Mouse (Mus musculus): ENCODE data around the gene Camk1d.
"Not testable (repeated sequence)": the region's sequence is repeated elsewhere in the genome, so short reads cannot be mapped to it uniquely, and the experiment has no call there.

The Camk1d gene

DNA sequence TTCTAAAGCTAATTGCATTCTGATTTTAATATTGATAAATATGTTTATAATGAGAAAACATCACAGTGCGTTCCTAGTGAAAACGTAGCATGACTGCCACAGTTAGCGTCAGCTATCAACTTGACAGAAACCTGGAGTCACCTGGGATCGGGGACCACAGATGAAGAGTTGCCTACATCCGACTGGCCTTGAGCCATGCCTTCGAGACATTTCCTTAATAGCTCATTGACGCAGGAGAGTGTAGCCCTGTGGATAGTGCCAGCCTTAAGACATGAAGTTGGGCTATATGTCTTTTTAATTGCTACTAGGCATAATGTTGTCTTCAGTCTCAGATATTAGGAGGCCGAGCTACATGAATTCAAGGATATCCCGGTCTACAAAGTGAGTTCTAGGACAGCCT, 315.8 kb downstream of the Camk1d start:
- DNase-seq (ENCODE audit: low read depth, low spot score), result no peak

DNA sequence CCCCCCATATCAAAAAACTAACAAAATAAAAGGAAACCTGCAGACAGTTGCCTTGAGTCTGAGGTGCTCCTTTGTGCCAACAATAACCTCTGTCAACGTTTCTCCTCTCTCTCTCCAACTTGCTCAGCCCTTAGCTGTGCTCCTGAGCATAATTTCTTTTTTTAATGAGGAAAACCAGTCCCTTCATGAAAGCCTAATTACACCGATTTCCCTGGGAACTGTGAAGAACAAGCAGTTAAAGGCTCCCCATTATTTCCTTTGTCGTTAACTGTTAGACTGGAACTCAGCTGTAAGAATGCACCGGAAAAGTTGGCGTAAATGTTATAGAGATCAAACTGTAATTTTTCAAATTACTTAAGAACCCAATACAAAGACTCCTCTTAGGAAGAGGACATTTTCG, 316.3 kb downstream of the Camk1d start:
- no peak for DNase-seq (ENCODE audit: low read depth, low spot score)

DNA sequence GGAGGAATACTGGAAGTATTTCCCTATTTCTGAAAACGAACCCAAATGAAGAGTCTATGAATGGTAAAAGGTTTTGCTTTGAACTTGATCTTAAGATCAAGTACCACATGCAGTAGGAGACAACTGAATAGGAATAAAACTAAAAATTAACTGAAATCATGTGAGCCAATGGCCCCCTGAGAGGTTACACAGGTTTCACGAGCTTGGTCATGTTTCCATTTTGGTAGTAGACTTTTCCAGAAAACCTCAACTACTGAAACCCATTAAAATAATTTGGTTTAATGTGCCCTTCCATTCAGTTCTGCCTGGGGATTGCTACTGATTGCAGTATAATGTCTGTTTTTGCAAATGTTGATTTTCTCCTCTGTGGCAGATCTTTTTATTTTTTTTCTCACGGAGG, 316.8 kb downstream of the Camk1d start:
- DNase-seq (ENCODE audit: low read depth, low spot score), result no peak

DNA sequence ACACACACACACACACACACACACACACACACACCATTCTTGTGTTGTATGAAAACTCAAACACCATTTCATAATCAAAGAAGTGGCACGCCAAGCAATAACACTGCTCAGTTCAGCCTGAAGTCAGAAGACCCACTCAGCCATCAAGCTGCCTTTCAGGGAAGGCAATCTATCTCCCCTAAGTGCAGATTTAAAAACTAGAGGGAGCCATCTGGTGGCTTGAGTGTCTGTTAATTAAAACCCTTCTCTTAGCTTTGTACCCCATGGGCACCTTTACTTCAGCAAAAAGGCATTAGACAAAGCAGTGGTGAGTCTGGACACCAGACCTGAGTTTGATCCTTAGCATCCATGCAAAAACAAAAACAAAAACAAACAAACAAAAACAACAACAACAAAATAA, 317.9 kb downstream of the Camk1d start:
- no peak for DNase-seq (ENCODE audit: low read depth, low spot score)

DNA sequence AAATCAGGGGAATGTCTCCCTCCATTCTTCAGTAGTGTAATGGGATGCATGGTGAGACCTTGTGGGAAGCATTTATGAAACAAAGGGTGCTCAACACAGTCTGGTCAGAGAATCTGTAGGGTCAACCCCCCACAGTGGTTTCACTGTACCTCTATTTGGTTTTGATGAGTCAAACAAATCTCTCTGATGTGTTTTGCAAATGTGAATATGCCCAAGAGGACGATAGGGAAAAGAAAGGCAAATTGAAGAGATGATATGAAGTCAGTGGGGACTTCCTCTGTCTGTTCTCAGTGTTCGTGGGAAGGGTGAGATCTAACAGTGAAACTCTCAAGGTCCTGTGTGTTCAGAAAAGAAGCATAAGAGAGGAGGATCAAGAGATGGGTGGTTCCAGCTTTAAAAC, 318.4 kb downstream of the Camk1d start:
- DNase-seq (ENCODE audit: low read depth, low spot score), result no peak

DNA sequence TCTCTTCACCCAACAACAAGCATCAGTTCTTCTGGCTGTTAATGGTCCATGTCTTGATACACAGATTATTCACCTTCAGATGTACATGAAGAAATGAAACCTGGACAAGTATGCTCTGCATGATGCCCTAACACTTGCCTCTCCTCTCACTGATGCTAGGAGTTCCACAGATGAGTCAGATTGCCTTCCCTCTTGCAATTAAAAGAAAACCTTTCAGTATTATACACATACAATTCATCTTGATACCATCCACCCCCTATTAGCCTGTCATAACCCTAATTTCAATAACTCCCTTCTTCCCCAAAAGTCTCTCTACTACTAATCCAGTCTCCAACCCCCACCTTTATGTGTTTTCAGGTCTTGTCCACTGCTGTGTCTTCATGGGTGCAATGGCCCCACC, 321.4 kb downstream of the Camk1d start:
- no peak for DNase-seq (ENCODE audit: low read depth, low spot score)

DNA sequence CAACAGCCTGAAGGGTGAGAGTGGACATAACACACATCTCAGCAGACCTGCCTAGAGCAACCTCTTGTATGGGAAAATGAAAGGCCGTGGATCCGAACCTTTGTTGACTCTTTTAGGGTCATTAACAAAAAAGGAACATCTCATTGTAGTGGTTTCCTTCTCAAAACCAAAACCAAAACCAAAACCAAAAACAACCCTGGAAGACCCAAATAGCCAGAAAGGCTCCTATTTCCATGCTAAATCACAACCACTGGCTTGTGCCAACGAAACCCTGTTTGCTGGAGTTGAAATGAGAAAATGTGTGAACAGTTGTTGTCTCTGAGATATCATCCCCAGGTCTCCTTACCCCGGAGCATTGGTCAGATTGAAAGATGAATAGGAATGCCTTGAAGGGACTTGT, 321.8 kb downstream of the Camk1d start:
- DNase-seq (ENCODE audit: low read depth, low spot score), result no peak

DNA sequence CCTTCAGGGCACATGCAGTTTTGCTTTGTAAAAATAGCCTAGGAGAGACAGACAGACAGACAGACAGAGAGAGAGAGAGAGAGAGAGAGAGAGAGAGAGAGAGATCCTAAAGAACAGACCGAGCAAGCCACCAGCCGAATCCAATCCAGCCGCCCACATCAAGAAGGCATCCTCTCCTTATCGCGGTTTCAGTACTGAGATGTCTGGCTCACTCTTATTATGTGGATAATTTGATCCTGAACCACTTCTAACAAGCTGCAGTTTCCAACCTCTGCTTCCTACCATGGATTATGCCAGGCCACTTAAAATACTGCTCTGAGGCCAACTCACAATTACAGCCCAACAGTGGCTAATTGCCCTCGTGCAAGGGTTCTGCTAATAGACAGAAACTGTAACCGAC, 325.9 kb downstream of the Camk1d start:
- no peak for DNase-seq (ENCODE audit: low read depth, low spot score)

DNA sequence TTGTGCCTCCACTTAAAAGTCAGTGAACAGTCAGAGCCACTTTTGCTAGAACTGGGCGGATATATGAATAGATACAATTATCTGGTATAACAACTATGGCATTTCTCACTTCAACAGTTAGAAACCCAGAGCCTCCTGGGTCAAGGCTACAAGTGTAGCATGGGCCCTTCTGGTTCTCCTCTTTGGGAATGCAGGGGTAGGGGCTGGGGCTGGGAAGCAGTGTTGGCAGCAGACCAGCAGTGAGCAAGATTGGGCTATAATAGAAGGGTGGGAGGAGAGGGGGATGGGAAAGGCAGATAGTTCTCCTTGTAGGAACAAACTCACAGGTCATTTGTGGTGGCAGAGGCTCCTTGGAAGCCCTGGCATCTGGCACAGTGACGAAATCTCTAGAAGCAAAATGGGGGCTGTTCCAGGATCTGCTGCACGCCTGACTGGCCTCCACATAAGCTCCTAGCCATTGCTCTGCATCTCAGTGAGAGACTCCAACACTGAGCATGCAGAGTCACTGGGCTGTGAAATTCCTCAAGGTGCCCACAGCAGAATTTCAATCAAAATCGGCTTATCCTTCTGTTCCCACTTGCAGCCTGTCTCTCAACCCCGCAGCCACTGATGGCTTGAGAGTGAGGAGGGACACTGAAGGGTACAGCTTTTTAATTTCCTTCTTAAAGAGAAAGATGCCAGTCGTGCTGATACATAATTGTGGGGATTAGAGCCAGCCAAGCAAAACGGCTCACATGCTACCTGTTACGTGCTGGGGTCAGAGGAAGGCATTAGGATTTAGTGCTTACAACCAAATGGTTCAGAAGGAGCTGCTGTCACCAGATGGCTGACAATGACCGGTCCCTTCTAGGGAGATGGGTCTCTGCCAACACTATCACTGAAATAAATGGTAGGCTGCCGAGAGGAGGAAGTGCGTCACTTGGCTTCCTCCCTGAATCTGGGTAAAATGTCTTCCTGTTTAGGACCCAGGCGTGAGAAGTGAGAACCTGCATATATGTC, 332.3 kb downstream of the Camk1d start:
- DNase-seq (ENCODE audit: low read depth, low spot score), result no peak

DNA sequence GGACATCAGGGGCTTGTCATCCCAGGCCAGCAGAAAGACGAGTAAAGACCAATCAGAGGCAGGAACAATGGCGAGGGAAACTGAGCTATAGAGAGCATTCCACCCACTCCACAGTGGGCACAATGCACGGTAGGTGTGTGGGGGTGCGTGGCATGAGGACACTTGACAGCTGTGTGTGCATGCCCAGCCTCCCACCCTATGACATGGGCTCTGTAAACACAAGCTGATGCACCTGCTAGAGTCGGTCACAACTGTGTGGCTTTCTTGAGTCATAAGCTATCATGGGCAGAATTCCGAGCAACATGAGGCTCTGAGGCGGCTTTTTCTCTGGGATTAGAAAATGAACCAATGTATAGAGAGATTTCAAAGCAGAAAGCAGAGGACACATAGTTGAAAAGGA, 333.3 kb downstream of the Camk1d start:
- no peak for DNase-seq (ENCODE audit: low read depth, low spot score)

DNA sequence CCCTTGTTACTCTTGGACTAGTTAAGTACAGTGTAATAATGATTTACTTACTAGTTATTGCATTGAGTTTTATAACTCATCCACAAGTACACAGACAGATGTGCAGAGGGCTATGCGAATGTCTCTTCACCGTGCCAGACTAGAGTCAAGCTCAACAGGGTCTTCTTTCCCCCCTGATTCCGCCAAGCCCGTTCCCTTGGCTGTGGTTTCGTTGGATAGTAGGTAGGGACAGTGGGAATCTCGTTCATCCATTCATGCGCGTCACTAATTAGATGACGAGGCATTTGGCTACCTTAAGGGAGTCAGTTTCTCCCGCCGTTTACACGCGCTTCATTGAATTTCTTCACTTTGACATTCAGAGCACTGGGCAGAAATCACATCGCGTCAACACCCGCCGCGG, 335.4 kb downstream of the Camk1d start:
- not testable (repeated sequence) for DNase-seq (ENCODE audit: low read depth, low spot score)

DNA sequence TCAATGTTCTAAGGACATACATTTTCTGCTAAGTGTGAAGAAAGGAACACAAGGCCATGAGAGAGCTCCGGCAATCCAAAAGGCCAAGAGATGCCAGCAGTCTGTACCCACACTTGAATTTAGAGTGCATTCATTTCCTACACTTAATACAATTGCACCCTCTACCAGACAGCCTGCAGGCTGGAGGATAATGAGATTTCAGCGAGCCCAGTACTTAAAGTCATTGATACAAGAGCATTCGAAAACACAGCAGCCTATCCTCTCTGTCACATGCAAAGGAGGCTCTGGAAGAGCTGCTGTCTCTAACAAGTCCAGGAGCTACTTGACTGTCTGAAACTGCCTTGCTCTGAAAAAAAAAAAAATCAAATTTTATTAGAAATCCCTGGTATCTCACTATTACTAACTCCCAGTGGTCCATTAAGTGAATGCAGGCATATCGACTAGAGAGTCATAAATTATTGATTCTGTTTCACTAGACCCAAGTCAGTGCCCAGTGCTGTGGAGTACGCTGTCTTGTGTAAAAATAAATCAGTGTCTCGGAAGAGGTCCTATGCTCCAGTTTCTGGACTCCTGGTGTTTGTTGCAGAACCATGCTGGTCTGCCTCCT, 336.1 kb downstream of the Camk1d start:
- DNase-seq (ENCODE audit: low read depth, low spot score), result no peak

DNA sequence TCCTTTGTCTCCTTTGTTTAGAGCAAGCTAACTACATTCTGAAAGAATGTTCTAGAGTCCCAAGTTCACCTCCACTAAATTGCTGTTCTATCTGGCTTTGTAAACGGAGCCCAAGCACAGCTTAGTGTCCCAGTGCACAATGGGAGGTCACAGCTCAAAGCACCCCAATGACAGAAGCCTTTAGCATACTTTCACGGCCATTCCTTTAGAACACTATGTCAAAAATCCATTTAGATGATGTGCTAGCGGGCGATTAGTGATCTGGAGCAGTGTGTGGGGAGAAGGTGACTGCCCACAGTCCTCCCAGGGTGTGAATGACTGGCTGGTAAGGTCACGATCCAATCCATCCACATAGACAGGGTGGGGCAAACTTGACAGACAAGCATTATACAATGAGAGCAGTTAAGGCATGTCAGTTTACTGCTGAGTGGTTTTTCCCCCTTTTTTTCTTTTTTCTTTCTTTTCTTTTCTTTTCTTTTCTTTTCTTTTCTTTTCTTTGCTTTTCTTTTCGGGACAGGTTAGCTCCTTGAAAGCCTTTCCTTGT, 341.4 kb downstream of the Camk1d start:
- no peak for DNase-seq (ENCODE audit: low read depth, low spot score)

DNA sequence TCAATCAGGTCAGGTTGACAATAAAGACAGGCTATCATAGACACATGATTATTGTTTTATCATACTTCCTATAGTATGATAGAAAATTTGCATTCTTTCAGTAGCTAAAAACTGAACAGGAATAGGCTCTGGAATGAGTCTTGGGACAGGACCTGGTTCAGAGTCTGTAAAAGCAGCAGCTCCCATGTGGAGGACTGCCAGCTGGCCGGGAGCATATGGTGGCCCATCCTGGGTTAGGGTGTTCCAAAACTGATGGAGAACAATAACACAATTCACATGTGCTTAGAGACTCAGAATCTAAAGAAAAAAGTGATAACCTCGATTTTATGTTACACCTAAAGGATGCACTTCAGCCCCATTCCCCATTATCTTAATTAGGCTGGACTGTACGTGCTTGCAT, 343.0 kb downstream of the Camk1d start:
- no peak for DNase-seq (ENCODE audit: low read depth, low spot score)

DNA sequence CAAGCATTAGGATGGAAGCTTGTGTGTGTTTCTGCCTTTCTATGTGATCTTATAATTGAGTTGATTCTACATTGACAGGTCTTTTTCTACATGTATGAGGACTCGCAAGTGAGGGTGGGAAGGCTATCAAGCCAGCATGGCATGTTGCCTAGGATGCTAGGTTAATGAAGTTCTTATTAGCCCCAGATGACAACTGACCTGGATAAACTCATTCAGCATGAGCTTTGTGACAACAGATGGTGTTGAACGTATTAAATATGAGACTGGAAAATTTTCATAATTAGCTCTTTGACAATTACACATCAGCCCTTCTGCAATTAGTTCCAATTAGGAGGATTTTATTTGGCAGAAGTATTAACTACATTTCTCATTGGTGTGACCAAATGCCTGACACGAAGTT, 343.7 kb downstream of the Camk1d start:
- no peak for DNase-seq (ENCODE audit: low read depth, low spot score)

DNA sequence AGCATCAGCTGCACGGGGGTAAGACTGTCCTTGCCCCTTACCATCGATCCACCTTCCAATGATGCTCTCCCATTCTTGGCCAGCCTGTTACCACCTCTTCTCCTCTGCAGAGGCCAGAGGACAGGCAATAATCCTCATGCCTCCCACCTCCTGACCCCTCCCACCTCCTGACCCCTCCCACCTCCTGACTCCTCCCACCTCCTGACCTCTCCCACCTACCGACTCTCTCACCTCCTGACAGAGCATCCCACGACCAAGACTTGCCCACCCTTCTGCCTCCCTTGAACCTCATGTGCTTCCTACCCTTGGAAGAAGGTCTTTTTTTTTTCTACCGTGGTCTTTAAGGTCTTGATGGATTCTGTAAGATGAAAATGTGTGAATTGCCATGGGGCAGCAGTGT, 350.5 kb downstream of the Camk1d start:
- no peak for DNase-seq (ENCODE audit: low read depth, low spot score)

DNA sequence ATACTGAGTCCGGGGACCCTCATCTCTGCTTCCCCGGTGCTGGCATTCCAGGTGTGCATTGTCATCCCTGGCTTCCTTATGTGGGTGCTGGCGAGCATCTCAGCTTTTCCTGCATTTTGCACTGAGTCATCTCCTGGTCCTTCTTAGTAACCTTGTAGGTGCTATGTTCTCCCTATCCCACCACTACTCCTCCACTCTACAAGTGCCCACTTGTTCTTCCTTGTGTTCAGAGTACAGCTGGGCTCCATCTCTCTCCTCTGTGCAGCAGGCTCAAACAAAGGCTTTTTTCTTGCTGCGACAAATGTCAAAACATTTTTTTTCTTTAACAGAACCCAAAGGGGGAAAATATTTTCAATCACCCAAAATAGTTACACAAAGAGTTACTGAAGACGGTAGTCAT, 356.3 kb downstream of the Camk1d start:
- no peak for DNase-seq (ENCODE audit: low read depth, low spot score)

DNA sequence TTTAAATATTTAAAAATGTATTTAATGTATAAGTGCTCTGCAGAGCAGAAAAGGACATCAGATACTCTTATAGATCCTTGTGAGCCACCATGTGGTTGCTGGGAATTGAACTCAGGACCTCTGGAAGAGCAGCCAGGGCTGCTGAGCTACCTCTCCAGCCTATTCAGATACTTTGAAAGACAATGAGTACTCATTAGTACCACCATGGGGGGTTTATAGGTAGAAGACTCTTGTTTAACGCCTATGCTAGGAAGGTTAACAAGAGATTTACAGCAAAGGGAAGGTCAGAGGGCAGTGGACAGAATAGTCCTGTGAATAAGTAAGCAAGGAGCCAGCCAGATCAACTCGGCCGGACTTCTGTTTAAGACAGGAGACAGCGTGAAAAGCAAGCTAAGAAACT, 357.3 kb downstream of the Camk1d start:
- no peak for DNase-seq (ENCODE audit: low read depth, low spot score)

DNA sequence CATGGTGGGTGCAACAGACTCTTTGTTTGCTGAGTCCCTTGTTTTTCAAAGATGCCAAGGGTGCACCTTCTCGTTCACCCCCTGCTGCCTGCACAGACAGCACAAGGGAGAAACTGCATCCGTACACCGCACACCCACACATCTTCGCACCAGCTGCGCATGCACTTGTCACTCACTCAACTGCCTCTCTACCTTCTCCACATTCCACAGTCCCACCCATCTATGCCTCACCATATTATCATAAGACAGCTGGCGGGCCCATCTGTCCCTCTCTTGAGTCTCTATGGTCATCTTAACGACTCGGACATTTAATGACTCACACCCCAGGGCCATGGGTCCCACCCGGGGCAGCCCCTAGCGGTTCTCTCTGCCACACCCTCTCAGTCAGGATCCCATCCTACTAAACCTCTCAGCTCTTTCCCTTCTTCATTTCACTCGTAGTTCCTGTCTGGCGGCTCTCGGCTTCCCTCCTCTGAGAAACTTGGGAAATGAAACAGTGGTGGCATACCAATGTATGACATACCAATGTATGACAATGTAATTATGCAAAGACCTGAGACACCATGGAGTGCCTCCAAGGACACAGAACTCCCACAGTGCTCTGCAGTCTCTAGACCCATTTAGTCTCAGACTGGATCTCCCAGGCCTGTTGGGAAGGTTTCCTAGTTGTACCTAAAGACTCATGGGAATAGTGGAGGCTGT, 361.3 kb downstream of the Camk1d start:
- no peak for DNase-seq (ENCODE audit: low read depth, low spot score)

DNA sequence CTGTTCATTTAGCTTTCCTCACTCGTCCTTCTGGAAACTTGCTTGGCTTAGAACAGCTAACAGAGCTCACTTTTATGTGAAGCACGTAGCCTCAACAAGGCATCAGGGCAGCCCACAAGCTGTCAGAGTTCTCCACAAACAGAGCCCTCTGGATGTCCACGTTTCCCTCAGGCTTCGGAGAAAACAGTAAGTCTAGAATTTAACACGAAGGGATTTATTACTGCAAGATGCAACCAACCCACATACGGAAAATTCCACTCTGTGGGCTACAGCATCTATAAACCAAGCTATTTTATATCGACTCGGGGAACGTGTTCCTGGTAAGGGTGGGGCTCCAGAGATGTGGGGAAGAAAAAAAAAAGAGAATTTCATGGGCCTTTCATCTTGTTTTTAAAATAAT, 369.0 kb downstream of the Camk1d start:
- no peak for DNase-seq (ENCODE audit: low read depth, low spot score)

DNA sequence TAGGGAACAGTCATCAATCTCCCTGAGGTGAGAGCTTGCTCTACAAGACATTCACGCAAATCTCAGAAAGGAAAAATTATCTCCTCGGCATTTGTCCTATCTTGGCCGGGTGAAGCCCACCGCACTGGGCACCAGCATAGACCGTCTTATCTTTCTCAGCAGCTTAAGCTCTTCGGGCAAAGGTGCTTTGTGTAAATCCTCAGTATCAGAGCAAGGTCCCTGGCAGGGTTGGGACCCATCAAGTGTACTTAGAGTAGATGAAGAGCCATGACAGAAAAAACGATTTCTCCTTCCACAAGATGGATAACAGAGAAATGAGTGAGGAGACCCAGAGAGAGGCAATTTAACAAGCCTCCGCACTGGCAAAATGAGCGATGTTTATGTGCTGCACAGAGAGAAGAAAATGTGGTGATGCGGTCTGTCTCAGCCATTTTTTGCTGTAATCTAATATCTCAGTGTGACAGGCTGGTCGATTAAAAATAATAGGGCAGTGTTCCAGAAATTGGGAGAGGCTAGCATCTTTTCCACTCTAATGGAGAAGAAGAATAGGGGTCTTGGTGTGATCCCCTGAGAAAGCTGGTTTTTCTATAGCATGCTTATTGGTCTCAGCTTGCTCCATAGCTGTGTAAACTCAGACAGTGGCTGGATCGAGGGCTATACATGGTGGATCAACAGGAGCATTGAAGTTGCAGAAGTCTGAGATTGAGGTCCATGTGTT, 386.6 kb downstream of the Camk1d start:
- DNase-seq (ENCODE audit: low read depth, low spot score), result no peak

DNA sequence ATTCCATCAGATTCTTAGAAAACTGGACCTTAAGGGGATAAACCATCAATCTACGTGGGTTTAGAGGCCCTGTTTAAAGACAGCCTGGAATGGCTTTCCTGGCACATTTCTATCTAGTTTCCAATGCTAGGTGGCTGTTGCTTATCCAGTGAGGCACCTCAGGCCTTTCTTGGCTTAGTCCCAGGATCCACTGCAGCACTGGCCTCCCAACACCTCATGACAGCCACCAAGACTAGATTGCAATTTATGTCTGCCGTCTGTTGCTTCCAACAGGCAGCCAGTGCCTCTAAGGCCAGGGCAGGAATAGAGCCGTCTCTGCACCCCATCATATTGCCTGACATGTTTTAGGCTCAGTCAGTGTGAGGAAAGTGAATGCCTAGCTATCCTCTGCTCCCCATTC, 389.5 kb downstream of the Camk1d start:
- no peak for DNase-seq (ENCODE audit: low read depth, low spot score)

Data from c-Kit-negative CD71-positive TER-119-positive erythroid progenitor cells, embryonic 14.5 days (primary cell).